ENCODE assay signal across 11 mouse cellular contexts in the genomic region with DNA sequence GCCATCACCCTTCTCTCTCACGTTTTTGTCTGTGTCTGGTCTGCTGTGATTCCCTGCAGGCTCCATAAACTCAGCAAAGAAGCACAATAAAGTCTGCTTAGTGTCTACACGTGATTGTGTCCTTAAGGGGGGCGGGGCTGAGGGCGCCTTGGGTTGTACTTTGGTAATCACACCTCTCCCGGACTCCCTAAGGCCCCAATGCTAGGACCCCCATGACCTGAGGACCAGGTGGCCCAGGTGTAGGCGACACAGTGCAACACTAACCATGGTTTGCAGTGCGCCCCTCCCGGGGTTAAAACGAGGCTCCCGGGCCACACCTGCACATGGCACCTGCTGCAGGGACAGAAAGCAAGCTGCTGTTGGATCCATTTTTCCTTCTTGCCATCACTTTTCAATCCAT. TPM values are rescaled to one million over a fixed set of nuclear protein-coding genes. Genes with fewer than 3 reads are reported as not detected.
DNase-seq lines count a peak whose midpoint lies in the region; ATAC-seq and TF ChIP-seq lines count a peak whose summit lies in the region.
"Had no signal": no experiment of that assay in that cellular context is flagged by ENCODE, and none has a peak within 500 bp of the region (broad histone marks: within the 10 kb centered on the region; RNA-seq: fewer than 3 reads in every experiment).

No protein-coding gene starts in this region.

- intact Hi-C loops in heart, postnatal 10 days (cut with DNase I): loop anchor here (5.0 kb wide), 2 partner anchors 104 to 164 kb away; partner anchors contain the start of gene Eml2

- no peak for DNase-seq in heart, postnatal 10 days
- DNase-seq in heart, postnatal 0 days (ENCODE audit: low spot score): no peak
- no peak for DNase-seq in urinary bladder, adult 18-20 months (ENCODE audit: low spot score in 2 of 2)
- DNase-seq: layer of hippocampus, adult 9-11 months had no signal

- peak overlapping the region; percentile 83 for H3K4me2 ChIP-seq in heart, embryonic 12.5 days
- H3K4me2 ChIP-seq in heart, postnatal 0 days (ENCODE audit: low read depth, low read length): peak overlapping the region; percentile 71
- peak overlapping the region; percentile 96 for H3K4me2 ChIP-seq in midbrain, embryonic 12.5 days (replicated peaks)

- no peak for ATAC-seq in heart, embryonic 12.5 days (ENCODE audit: insufficient number of reproducible peaks, low FRiP score)
- ATAC-seq in heart, postnatal 0 days (ENCODE audit: insufficient read depth, low read depth): no peak
- ATAC-seq in midbrain, embryonic 12.5 days (ENCODE audit: low FRiP score, low read depth): no peak
- ATAC-seq in erythroid progenitor cell, adult 5-6 weeks (replicated peaks; ENCODE audit: low FRiP score, poor library complexity, severe bottlenecking): no peak
- ATAC-seq in erythroblast, adult 5-6 weeks (replicated peaks; ENCODE audit: low FRiP score, poor library complexity, severe bottlenecking): no peak
- ATAC-seq: activated CD4-positive, CD25-positive, alpha-beta regulatory T cell, adult 4 months had no signal

- H3K9me3 ChIP-seq in heart, embryonic 12.5 days (replicated peaks): no peaks in the 10 kb centered on the region
- no peaks in the 10 kb centered on the region for H3K9me3 ChIP-seq in heart, postnatal 0 days (replicated peaks; ENCODE audit: control insufficient read depth, low read length)
- H3K9me3 ChIP-seq in midbrain, embryonic 12.5 days: no peaks in the 10 kb centered on the region
- H3K9me3 ChIP-seq: megakaryocyte, embryonic 14.5 days had no signal

- H3K27me3 ChIP-seq in heart, embryonic 12.5 days (replicated peaks): no peaks in the 10 kb centered on the region
- H3K27me3 ChIP-seq in heart, postnatal 0 days (ENCODE audit: control insufficient read depth, insufficient read depth, low read length): no peaks in the 10 kb centered on the region
- H3K27me3 ChIP-seq in midbrain, embryonic 12.5 days: peaks cover 41% of the 10 kb centered on the region

- TF ChIP-seq EP300 in heart, postnatal 0 days (IDR thresholded peaks at IDR 0.05; ENCODE audit: low read depth): no peak

- peak overlapping the region; percentile 54 for H3K4me3 ChIP-seq in heart, embryonic 12.5 days
- H3K4me3 ChIP-seq in cortical plate, adult 2 months (ENCODE audit: insufficient read depth, low read length): peak overlapping the region; percentile 55; the same call in 1 of the 2 replicates
- H3K4me3 ChIP-seq in heart, postnatal 0 days (ENCODE audit: low read depth, low read length): peak overlapping the region; percentile 47
- peak overlapping the region; percentile 54; the same call in 1 of the 2 replicates for H3K4me3 ChIP-seq in midbrain, embryonic 12.5 days

- peak overlapping the region; percentile 76 for H3K9ac ChIP-seq in heart, embryonic 12.5 days
- no peak overlapping the region for H3K9ac ChIP-seq in heart, postnatal 0 days (replicated peaks; ENCODE audit: low read depth, low read length)
- no peak overlapping the region for H3K9ac ChIP-seq in midbrain, embryonic 12.5 days (replicated peaks)

- TF ChIP-seq CTCF in cortical plate, adult 2 months (IDR thresholded peaks at IDR 0.05; ENCODE audit: extremely low read depth, insufficient read depth, low read length): no peak
- no peak for TF ChIP-seq CTCF in heart, postnatal 0 days (IDR thresholded peaks at IDR 0.05; ENCODE audit: low read depth)

- 16% methylated on average over 10 of the region's 10 CpGs for WGBS in heart, embryonic 12.5 days
- WGBS in heart, postnatal 0 days: 10% methylated on average over 10 of the region's 10 CpGs
- WGBS in midbrain, embryonic 12.5 days: 19% methylated on average over 10 of the region's 10 CpGs

- TF ChIP-seq POLR2A in cortical plate, adult 2 months (IDR thresholded peaks at IDR 0.05; ENCODE audit: extremely low read depth, insufficient read depth, low read length): no peak

- peaks cover 67% of the 10 kb centered on the region for H3K4me1 ChIP-seq in heart, embryonic 12.5 days (replicated peaks)
- H3K4me1 ChIP-seq in cortical plate, adult 2 months (ENCODE audit: control insufficient read depth, insufficient read depth, low read length): peaks cover 9% of the 10 kb centered on the region
- peaks cover 19% of the 10 kb centered on the region for H3K4me1 ChIP-seq in heart, postnatal 0 days (ENCODE audit: control insufficient read depth, insufficient read depth)
- H3K4me1 ChIP-seq in midbrain, embryonic 12.5 days: peaks cover 29% of the 10 kb centered on the region

- peak overlapping the region; percentile 97 for H3K27ac ChIP-seq in heart, embryonic 12.5 days (ENCODE audit: poor library complexity, severe bottlenecking)
- H3K27ac ChIP-seq in cortical plate, adult 2 months (ENCODE audit: insufficient read depth, low read length): no peak overlapping the region
- peak overlapping the region; percentile 85 for H3K27ac ChIP-seq in heart, postnatal 0 days (ENCODE audit: low read depth)
- H3K27ac ChIP-seq in midbrain, embryonic 12.5 days (replicated peaks): no peak overlapping the region

- no peaks in the 10 kb centered on the region for H3K36me3 ChIP-seq in heart, embryonic 12.5 days
- no peaks in the 10 kb centered on the region for H3K36me3 ChIP-seq in heart, postnatal 0 days (replicated peaks; ENCODE audit: control insufficient read depth, insufficient read depth, low read length)
- H3K36me3 ChIP-seq in midbrain, embryonic 12.5 days: no peaks in the 10 kb centered on the region

RNA-seq across cellular contexts. Expression of gene Ercc1, which starts 3.3 kb away (rescaled TPM):
- 59.2 and 66.0 TPM in 2 replicates for polyA plus RNA-seq in heart, embryonic 12.5 days (2016; fragmentation: Nextera tagmentation; extraction: Ambion mirVana)
- total RNA-seq in heart, postnatal 10 days (2021): 10 to 100 TPM; 40.1 to 43.2 TPM
- 53.8 and 59.1 TPM in 2 replicates for polyA plus RNA-seq in cortical plate, adult 2 months (2012; rRNA removed)
- 26.2 and 40.5 TPM in 2 replicates for total RNA-seq in heart, postnatal 0 days (2014; rRNA removed; ENCODE audit: low replicate concordance)
- 55.2 and 61.0 TPM in 2 replicates for polyA plus RNA-seq in heart, postnatal 0 days (2015; fragmentation: Nextera tagmentation; extraction: Ambion mirVana)
- polyA plus RNA-seq in midbrain, embryonic 12.5 days (2016; fragmentation: Nextera tagmentation; extraction: Ambion mirVana): 103 and 114 TPM in 2 replicates
- 3.6 and 12.6 TPM in 2 replicates for total RNA-seq in erythroid progenitor cell, adult 5-6 weeks (2015; ENCODE audit: low replicate concordance)
- total RNA-seq in erythroid progenitor cell, adult 5-6 weeks (2017; ENCODE audit: low replicate concordance): 1.2 and 1.8 TPM in 2 replicates
- 8.6 and 8.8 TPM in 2 replicates for total RNA-seq in erythroblast, adult 5-6 weeks (2015; ENCODE audit: low replicate concordance)
- 4.6 and 5.2 TPM in 2 replicates for total RNA-seq in erythroblast, adult 5-6 weeks (2017; ENCODE audit: low replicate concordance)

RNA-seq across cellular contexts. Expression of gene Cd3eap, which starts 18.0 kb away (rescaled TPM):
- 17.6 and 18.4 TPM in 2 replicates for polyA plus RNA-seq in heart, embryonic 12.5 days (2016; fragmentation: Nextera tagmentation; extraction: Ambion mirVana)
- total RNA-seq in heart, postnatal 10 days (2021): 10 to 100 TPM in 1 of 2 experiments, 1 to 10 TPM in 1; 8.2 to 11.0 TPM
- 14.4 and 14.6 TPM in 2 replicates for polyA plus RNA-seq in cortical plate, adult 2 months (2012; rRNA removed)
- 1.9 and 3.2 TPM in 2 replicates for total RNA-seq in heart, postnatal 0 days (2014; rRNA removed; ENCODE audit: low replicate concordance)
- 11.1 and 11.7 TPM in 2 replicates for polyA plus RNA-seq in heart, postnatal 0 days (2015; fragmentation: Nextera tagmentation; extraction: Ambion mirVana)
- polyA plus RNA-seq in midbrain, embryonic 12.5 days (2016; fragmentation: Nextera tagmentation; extraction: Ambion mirVana): 19.1 and 20.6 TPM in 2 replicates
- total RNA-seq in erythroid progenitor cell, adult 5-6 weeks (2015; ENCODE audit: low replicate concordance): 2.1 and 3.6 TPM in 2 replicates
- 0.45 and 4.0 TPM in 2 replicates for total RNA-seq in erythroid progenitor cell, adult 5-6 weeks (2017; ENCODE audit: low replicate concordance)
- total RNA-seq in erythroblast, adult 5-6 weeks (2015; ENCODE audit: low replicate concordance): 1.2 and 1.9 TPM in 2 replicates
- total RNA-seq in erythroblast, adult 5-6 weeks (2017; ENCODE audit: low replicate concordance): 2.6 and 5.7 TPM in 2 replicates

RNA-seq across cellular contexts. Expression of gene Ppp1r13l, which starts 18.3 kb away (rescaled TPM):
- polyA plus RNA-seq in heart, embryonic 12.5 days (2016; fragmentation: Nextera tagmentation; extraction: Ambion mirVana): 17.5 and 19.4 TPM in 2 replicates
- total RNA-seq in heart, postnatal 10 days (2021): 10 to 100 TPM; 23.1 to 40.1 TPM
- polyA plus RNA-seq in cortical plate, adult 2 months (2012; rRNA removed): 5.0 and 5.4 TPM in 2 replicates
- 11.8 and 13.5 TPM in 2 replicates for total RNA-seq in heart, postnatal 0 days (2014; rRNA removed; ENCODE audit: low replicate concordance)
- polyA plus RNA-seq in heart, postnatal 0 days (2015; fragmentation: Nextera tagmentation; extraction: Ambion mirVana): 12.0 and 14.0 TPM in 2 replicates
- 3.6 and 4.1 TPM in 2 replicates for polyA plus RNA-seq in midbrain, embryonic 12.5 days (2016; fragmentation: Nextera tagmentation; extraction: Ambion mirVana)
- not detected in 2 replicates for total RNA-seq in erythroid progenitor cell, adult 5-6 weeks (2015; ENCODE audit: low replicate concordance)
- total RNA-seq in erythroid progenitor cell, adult 5-6 weeks (2017; ENCODE audit: low replicate concordance): 0.64 and 1.7 TPM in 2 replicates
- 0.19 and 3.3 TPM in 2 replicates for total RNA-seq in erythroblast, adult 5-6 weeks (2015; ENCODE audit: low replicate concordance)
- not detected in 2 replicates for total RNA-seq in erythroblast, adult 5-6 weeks (2017; ENCODE audit: low replicate concordance)

RNA-seq across cellular contexts. Expression of gene Fosb, which starts 31.4 kb away (rescaled TPM):
- 0.37 and 0.55 TPM in 2 replicates for polyA plus RNA-seq in heart, embryonic 12.5 days (2016; fragmentation: Nextera tagmentation; extraction: Ambion mirVana)
- total RNA-seq in heart, postnatal 10 days (2021): under 1 TPM; 0.48 to 0.60 TPM
- polyA plus RNA-seq in cortical plate, adult 2 months (2012; rRNA removed): 5.1 and 7.1 TPM in 2 replicates
- total RNA-seq in heart, postnatal 0 days (2014; rRNA removed; ENCODE audit: low replicate concordance): 0.39 and 0.80 TPM in 2 replicates
- polyA plus RNA-seq in heart, postnatal 0 days (2015; fragmentation: Nextera tagmentation; extraction: Ambion mirVana): 0.05 and 0.10 TPM in 2 replicates
- 0.20 TPM in 1 of 2 replicates, not detected in the other for polyA plus RNA-seq in midbrain, embryonic 12.5 days (2016; fragmentation: Nextera tagmentation; extraction: Ambion mirVana)
- 6.3 and 7.9 TPM in 2 replicates for total RNA-seq in erythroid progenitor cell, adult 5-6 weeks (2015; ENCODE audit: low replicate concordance)
- total RNA-seq in erythroid progenitor cell, adult 5-6 weeks (2017; ENCODE audit: low replicate concordance): 1.3 and 3.3 TPM in 2 replicates
- 2.9 and 3.1 TPM in 2 replicates for total RNA-seq in erythroblast, adult 5-6 weeks (2015; ENCODE audit: low replicate concordance)
- total RNA-seq in erythroblast, adult 5-6 weeks (2017; ENCODE audit: low replicate concordance): 2.2 and 3.8 TPM in 2 replicates

RNA-seq across cellular contexts. Expression of gene Ercc2, which starts 40.6 kb away (rescaled TPM):
- polyA plus RNA-seq in heart, embryonic 12.5 days (2016; fragmentation: Nextera tagmentation; extraction: Ambion mirVana): 15.9 and 17.5 TPM in 2 replicates
- total RNA-seq in heart, postnatal 10 days (2021): 10 to 100 TPM; 10.3 to 12.3 TPM
- polyA plus RNA-seq in cortical plate, adult 2 months (2012; rRNA removed): 41.4 and 48.3 TPM in 2 replicates
- 20.4 and 30.8 TPM in 2 replicates for total RNA-seq in heart, postnatal 0 days (2014; rRNA removed; ENCODE audit: low replicate concordance)
- polyA plus RNA-seq in heart, postnatal 0 days (2015; fragmentation: Nextera tagmentation; extraction: Ambion mirVana): 4.9 and 6.0 TPM in 2 replicates
- polyA plus RNA-seq in midbrain, embryonic 12.5 days (2016; fragmentation: Nextera tagmentation; extraction: Ambion mirVana): 27.5 and 30.3 TPM in 2 replicates
- total RNA-seq in erythroid progenitor cell, adult 5-6 weeks (2015; ENCODE audit: low replicate concordance): 1.7 and 1.8 TPM in 2 replicates
- 5.3 and 11.3 TPM in 2 replicates for total RNA-seq in erythroid progenitor cell, adult 5-6 weeks (2017; ENCODE audit: low replicate concordance)
- 1.3 and 2.7 TPM in 2 replicates for total RNA-seq in erythroblast, adult 5-6 weeks (2015; ENCODE audit: low replicate concordance)
- 11.4 and 18.0 TPM in 2 replicates for total RNA-seq in erythroblast, adult 5-6 weeks (2017; ENCODE audit: low replicate concordance)

Comparison
In these comparisons a context has a peak if more than half of its experiments do, and no peak if none do; other contexts are left out.
1. H3K27ac ChIP-seq: peak in heart, embryonic 12.5 days (single experiment) and heart, postnatal 0 days (single experiment); none in cortical plate, adult 2 months (single experiment) and midbrain, embryonic 12.5 days (single experiment).
2. Peak in every context shown above with its lines, with median percentiles within 50 percentile points of each other: H3K4me2 ChIP-seq and H3K4me3 ChIP-seq.